Mouse (Mus musculus): Measurements from ENCODE around the gene Slc24a3. TPM values are rescaled to one million over a fixed set of nuclear protein-coding genes. Genes with fewer than 3 reads are reported as not detected.

The Slc24a3 gene
- total and polyA plus RNA-seq, 2 experiments, result 0.09 to 0.33 TPM

GRCm38 (mm10) chr2:145395804-145396203 is 228.2 kb downstream of the Slc24a3 start:
- H3K27me3 ChIP-seq (ENCODE audit: control insufficient read depth, insufficient read depth, low read length), result no peaks in the 10 kb centered on the region
- no peak overlapping the region for H3K4me3 ChIP-seq (ENCODE audit: insufficient read depth, low read depth, low read length)
- H3K9ac ChIP-seq (ENCODE audit: low read depth, low read length), result no peak overlapping the region
- H3K36me3 ChIP-seq (ENCODE audit: control insufficient read depth, insufficient read depth, low read length), result no peaks in the 10 kb centered on the region
- H3K79me2 ChIP-seq (ENCODE audit: control insufficient read depth, insufficient read depth, low read length), result no peaks in the 10 kb centered on the region
- TF ChIP-seq POLR2A (IDR thresholded peaks at IDR 0.05; ENCODE audit: extremely low read depth, insufficient read depth, low read length) (no peak), CTCF (IDR thresholded peaks at IDR 0.05; ENCODE audit: low read depth, low read length) (no peak)
- no peak overlapping the region for H3K27ac ChIP-seq (replicated peaks; ENCODE audit: insufficient read depth, low read depth, low read length)
- DNase-seq (ENCODE audit: extremely low read depth, low read depth, low spot score), result no peak
- H3K4me1 ChIP-seq (ENCODE audit: control insufficient read depth, insufficient read depth, low read length), result no peaks in the 10 kb centered on the region
- WGBS, result 46% methylated on average over 3 of the region's 3 CpGs

- no peaks in the 10 kb centered on the region for H3K4me1 ChIP-seq (ENCODE audit: control insufficient read depth, insufficient read depth, low read length)
- TF ChIP-seq CTCF (IDR thresholded peaks at IDR 0.05; ENCODE audit: low read depth, low read length), result no peak
- TF ChIP-seq POLR2A (IDR thresholded peaks at IDR 0.05; ENCODE audit: extremely low read depth, insufficient read depth, low read length), result no peak
- no peaks in the 10 kb centered on the region for H3K79me2 ChIP-seq (ENCODE audit: control insufficient read depth, insufficient read depth, low read length)
- WGBS, result 84% methylated on average over 7 of the region's 7 CpGs
- no peak for DNase-seq (ENCODE audit: extremely low read depth, low read depth, low spot score)
- no peak overlapping the region for H3K27ac ChIP-seq (replicated peaks; ENCODE audit: insufficient read depth, low read depth, low read length)
- H3K9ac ChIP-seq (ENCODE audit: low read depth, low read length), result no peak overlapping the region
- no peaks in the 10 kb centered on the region for H3K36me3 ChIP-seq (ENCODE audit: control insufficient read depth, insufficient read depth, low read length)
- no peak overlapping the region for H3K4me3 ChIP-seq (ENCODE audit: insufficient read depth, low read depth, low read length)
- no peaks in the 10 kb centered on the region for H3K27me3 ChIP-seq (ENCODE audit: control insufficient read depth, insufficient read depth, low read length)
Observed at GRCm38 (mm10) chr2:145396579-145396978, 229.0 kb downstream of the Slc24a3 start.

- no peak for DNase-seq (ENCODE audit: extremely low read depth, low read depth, low spot score)
- H3K27me3 ChIP-seq (ENCODE audit: control insufficient read depth, insufficient read depth, low read length), result no peaks in the 10 kb centered on the region
- H3K4me3 ChIP-seq (ENCODE audit: insufficient read depth, low read depth, low read length), result no peak overlapping the region
- H3K79me2 ChIP-seq (ENCODE audit: control insufficient read depth, insufficient read depth, low read length), result no peaks in the 10 kb centered on the region
- H3K4me1 ChIP-seq (ENCODE audit: control insufficient read depth, insufficient read depth, low read length), result no peaks in the 10 kb centered on the region
- H3K36me3 ChIP-seq (ENCODE audit: control insufficient read depth, insufficient read depth, low read length), result no peaks in the 10 kb centered on the region
- no peak for TF ChIP-seq CTCF (IDR thresholded peaks at IDR 0.05; ENCODE audit: low read depth, low read length)
- TF ChIP-seq POLR2A (IDR thresholded peaks at IDR 0.05; ENCODE audit: extremely low read depth, insufficient read depth, low read length), result no peak
- H3K27ac ChIP-seq (replicated peaks; ENCODE audit: insufficient read depth, low read depth, low read length), result no peak overlapping the region
- H3K9ac ChIP-seq (ENCODE audit: low read depth, low read length), result no peak overlapping the region
- 88% methylated on average over 10 of the region's 10 CpGs for WGBS
Observed at GRCm38 (mm10) chr2:145397456-145398206, 230.1 kb downstream of the Slc24a3 start.

GRCm38 (mm10) chr2:145401240-145401805 is 233.8 kb downstream of the Slc24a3 start:
- TF ChIP-seq POLR2A (IDR thresholded peaks at IDR 0.05; ENCODE audit: extremely low read depth, insufficient read depth, low read length) (no peak), CTCF (IDR thresholded peaks at IDR 0.05; ENCODE audit: low read depth, low read length) (no peak)
- no peaks in the 10 kb centered on the region for H3K27me3 ChIP-seq (ENCODE audit: control insufficient read depth, insufficient read depth, low read length)
- no peak overlapping the region for H3K4me3 ChIP-seq (ENCODE audit: insufficient read depth, low read depth, low read length)
- WGBS, result 79% methylated on average over 6 of the region's 6 CpGs
- no peak overlapping the region for H3K9ac ChIP-seq (ENCODE audit: low read depth, low read length)
- no peaks in the 10 kb centered on the region for H3K79me2 ChIP-seq (ENCODE audit: control insufficient read depth, insufficient read depth, low read length)
- H3K4me1 ChIP-seq (ENCODE audit: control insufficient read depth, insufficient read depth, low read length), result no peaks in the 10 kb centered on the region
- no peak for DNase-seq (ENCODE audit: extremely low read depth, low read depth, low spot score)
- H3K27ac ChIP-seq (replicated peaks; ENCODE audit: insufficient read depth, low read depth, low read length), result no peak overlapping the region
- no peaks in the 10 kb centered on the region for H3K36me3 ChIP-seq (ENCODE audit: control insufficient read depth, insufficient read depth, low read length)

- WGBS, result 81% methylated on average over 2 of the region's 2 CpGs
- no peak for TF ChIP-seq CTCF (IDR thresholded peaks at IDR 0.05; ENCODE audit: low read depth, low read length)
- TF ChIP-seq POLR2A (IDR thresholded peaks at IDR 0.05; ENCODE audit: extremely low read depth, insufficient read depth, low read length), result no peak
Observed at GRCm38 (mm10) chr2:145401996-145402395, 234.4 kb downstream of the Slc24a3 start.

More at GRCm38 (mm10) chr2:145401996-145402395, 234.4 kb downstream of the Slc24a3 start:
- no peak for DNase-seq (ENCODE audit: extremely low read depth, low read depth, low spot score)
- H3K79me2 ChIP-seq (ENCODE audit: control insufficient read depth, insufficient read depth, low read length), result no peaks in the 10 kb centered on the region
- no peak overlapping the region for H3K27ac ChIP-seq (replicated peaks; ENCODE audit: insufficient read depth, low read depth, low read length)
- H3K36me3 ChIP-seq (ENCODE audit: control insufficient read depth, insufficient read depth, low read length), result no peaks in the 10 kb centered on the region
- no peak overlapping the region for H3K4me3 ChIP-seq (ENCODE audit: insufficient read depth, low read depth, low read length)
- H3K4me1 ChIP-seq (ENCODE audit: control insufficient read depth, insufficient read depth, low read length), result no peaks in the 10 kb centered on the region
- H3K27me3 ChIP-seq (ENCODE audit: control insufficient read depth, insufficient read depth, low read length), result no peaks in the 10 kb centered on the region
- no peak overlapping the region for H3K9ac ChIP-seq (ENCODE audit: low read depth, low read length)

All from liver, adult 2 months (tissue).